Mouse (Mus musculus) urinary bladder, postnatal 36 days (tissue): ENCODE data around the gene Pla1a.
"Not testable (repeated sequence)": the region's sequence is repeated elsewhere in the genome, so short reads cannot be mapped to it uniquely, and the experiment has no call there.

Source experiments
- DNase-seq, 2 experiments: peaks; one replicate each; pipeline ENCODE4 v3.0.0; 2022; ENCODE audit warnings: low spot score in 2 of 2, mixed read lengths in 1 of 2

The Pla1a gene

GRCm38 (mm10) chr16:38432498-38433425 lies at the start of gene Pla1a:
Gene Pla1a, minus strand, starts transcription at chr16:38433145.
- DNase-seq = no peak

DNA sequence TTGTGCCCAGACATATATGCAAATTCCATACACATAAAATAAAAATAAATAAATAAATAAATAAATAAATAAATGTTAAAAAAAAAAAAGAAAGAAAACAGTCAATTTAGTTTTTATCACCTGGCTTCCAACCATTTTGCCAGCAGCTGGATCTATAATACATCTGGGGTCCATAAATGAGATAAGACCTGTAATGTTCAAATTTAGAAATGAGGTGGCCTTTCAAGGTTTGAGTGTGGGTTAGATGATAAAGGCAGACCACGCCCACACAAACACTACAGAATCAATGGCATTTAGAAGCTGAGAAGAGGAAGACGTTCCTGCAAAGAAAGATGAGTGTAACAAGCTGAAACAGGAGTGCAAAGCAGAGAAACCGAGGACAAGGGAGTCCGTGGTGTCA lies 48.4 kb upstream of the Pla1a start:
- DNase-seq = no peak

DNA sequence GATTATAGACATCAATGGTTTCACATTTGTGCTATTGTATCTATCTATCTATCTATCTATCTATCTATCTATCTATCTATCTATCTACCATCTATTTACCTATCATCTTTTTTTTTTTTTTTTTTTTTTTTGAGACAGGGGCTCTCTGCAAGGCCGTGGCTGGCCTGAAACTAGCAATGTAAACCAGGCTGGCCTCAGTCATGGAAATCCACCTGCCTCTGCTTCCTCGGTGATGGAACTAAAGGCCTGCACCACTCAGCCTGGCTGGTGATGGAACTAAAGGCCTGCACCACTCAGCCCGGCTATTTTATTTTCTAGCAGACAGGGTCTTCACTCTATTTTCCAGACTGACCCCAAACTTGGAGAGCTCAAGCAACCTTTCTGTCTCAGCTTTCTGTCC lies 45.4 kb upstream of the Pla1a start:
- DNase-seq = no peak

- DNase-seq = not testable (repeated sequence)
Measured at GRCm38 (mm10) chr16:38477241-38477608, 44.3 kb upstream of the Pla1a start.

DNA sequence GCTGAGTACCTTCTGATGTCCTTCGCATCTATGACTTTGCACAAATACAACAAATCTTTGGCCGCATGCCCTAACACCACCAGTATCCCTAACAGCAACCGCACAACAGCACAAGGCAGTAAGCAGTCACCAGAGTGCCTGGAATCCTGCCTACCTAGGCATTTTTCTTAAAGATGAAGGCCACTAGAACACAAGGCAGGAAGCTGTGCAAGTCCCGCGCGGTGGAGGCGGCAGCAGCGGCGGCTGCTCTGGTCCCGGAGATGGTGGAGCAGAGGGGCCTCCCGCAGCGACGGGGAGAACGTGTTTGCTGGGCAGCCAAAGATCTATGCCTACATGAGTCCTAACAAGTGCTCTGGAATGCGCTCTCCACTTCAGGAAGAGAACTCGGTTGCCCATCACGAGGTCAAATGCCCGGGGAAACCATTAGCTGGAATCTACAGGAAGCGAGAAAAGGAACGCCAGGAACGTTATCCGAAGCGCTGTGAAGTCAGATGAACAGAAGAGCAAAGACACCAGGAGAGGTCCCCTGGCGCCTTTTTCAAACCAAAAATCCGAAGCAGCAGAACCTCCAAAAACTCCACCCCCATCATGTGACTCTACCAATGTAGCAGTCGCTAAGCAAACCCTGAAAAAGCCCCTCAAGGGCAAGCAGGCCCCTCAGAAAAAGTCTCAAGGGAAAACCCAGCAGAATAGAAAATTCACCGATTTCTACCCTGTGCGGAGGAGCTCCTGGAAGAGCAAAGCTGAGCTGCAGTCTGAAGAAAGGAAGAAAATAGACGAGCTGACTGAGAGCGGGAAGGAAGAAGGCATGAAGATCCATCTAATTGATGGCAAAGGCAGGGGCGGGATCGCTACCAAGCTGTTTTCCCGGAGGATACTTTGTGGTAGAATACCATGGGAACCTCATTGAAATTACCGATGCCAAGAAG lies 43.6 kb upstream of the Pla1a start:
- DNase-seq = peak in 1 of 2 experiments; percentile 7

DNA sequence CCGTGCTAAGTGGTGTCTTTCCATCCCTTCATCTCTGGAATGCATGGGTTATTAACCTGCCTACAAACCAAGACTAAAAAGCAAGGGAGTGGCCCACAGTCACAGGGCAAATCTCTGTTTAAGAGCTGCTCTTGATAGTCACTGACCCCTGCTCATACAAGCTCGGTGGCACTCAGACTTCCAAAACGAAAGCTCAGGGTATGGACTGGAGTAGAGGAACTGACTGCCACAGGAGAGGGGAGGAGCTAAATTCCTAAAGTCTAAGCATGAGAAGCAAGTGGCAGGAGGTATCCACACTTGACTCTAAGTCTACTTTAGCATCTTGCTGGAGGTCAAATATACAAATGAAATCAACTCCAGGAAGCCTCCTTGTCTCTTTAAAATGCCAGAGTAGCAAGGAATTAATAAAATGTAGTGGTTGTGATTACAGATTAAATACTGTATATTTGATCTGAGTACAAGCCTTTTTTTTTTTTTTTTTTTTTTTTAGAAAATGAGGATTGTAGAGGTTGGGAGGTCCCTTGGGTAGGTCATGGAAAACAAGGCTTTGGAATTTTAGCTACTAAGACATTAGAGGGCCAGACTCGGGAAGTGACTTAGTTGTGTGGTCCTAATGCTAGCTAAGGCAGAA lies 42.9 kb upstream of the Pla1a start:
- no peak for DNase-seq

DNA sequence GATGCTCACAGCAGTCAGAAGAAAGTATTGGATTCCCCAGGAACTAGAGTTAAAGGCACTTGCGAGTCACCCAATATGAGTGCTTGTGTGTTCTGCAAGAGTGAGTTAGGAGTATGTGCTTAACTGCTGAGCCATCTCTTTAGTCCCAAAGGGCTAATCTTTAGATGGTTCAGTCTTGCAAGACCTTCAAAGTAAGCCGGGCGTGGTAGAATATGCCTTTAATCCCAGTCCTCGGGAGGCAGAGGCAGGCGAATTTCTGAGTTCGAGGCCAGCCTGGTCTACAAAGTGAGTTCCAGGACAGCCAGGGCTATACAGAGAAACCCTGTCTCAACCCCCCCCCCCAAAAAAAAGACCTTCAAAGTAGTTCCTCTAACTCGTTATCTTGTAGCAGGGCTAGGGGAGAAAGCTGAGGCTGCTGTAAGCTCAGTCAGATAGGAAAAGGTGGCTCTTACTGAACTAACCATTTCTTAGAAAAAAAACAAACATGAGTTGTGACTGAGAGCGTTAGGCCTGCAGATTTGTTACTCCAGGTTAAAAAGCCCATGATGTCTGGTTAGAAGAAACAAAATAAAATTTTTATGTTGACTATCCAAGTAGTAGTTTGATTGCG lies 41.8 kb upstream of the Pla1a start:
- no peak for DNase-seq

DNA sequence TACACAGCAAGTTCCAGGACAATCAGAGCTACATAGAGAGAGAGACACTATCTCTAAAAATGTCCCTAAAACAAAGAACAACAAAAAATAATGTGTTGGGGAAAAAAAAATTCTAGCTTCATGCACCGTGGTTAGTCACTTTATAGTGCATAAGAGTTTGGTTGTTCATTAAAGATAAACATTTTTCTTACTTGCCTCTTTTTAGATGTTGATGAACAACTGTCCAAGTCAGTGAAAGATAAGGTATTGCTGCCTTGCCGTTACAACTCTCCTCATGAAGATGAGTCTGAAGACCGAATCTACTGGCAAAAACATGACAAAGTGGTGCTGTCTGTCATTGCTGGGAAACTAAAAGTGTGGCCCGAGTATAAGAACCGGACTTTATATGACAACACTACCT lies 40.7 kb upstream of the Pla1a start:
- no peak for DNase-seq

DNA sequence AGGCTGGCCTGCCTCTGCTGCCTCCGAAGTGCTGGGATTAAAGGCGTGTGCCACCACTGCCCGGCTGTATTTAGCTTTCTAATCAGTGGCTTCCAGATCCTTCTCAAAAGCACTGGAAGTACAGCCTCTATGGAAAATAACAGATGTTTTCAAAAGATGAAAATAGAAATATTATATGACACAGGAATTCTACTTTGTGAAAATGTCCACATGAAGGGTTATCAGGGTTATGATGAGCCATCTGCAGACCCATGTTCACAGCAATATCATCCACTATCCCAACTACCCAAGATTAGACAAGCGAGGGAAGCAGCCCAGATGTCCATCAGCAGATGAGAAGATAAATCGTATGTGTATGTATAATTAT lies 39.5 kb upstream of the Pla1a start:
- DNase-seq = no peak

DNA sequence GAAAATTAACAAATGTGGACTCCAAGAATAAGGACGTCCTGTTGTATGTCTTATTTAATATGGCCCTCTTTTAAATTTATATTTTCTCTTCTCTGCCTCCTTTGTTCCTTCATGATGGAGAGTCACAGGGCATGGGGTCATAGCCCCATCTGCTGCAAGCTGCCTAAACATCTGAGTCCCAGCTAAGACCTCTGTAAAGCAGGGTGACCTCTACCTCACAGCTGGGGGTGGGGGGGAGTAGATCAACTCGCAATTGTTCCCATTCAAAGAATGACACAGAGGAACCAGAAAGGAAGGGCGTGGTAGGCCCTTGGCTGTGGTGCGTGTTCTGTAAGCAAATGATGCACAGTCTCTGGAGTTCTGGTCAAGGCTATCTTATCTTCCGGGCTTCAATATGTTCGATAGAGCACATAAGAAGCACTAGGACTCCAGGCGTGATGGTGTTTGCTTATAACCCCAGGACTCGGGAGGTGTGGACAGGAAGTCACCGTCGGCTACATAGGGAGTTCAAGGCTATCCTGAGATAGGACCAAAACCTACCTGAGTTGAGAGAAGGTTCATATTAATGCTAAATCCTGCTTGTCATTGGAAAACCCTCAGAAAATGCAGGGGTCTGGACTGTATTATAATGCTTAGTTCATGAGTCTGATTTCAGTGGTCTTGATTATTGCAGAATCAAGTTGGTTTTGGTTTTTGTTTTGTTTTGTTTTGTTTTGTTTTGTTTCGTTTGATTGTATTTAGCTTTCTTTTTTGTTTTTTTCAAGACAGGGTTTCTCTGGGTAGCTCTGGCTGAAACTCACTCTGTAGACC lies 39.0 kb upstream of the Pla1a start:
- DNase-seq = no peak

GRCm38 (mm10) chr16:38469437-38469836 lies 36.5 kb upstream of the Pla1a start:
- no peak for DNase-seq

- no peak for DNase-seq
Measured at GRCm38 (mm10) chr16:38468706-38469018, 35.7 kb upstream of the Pla1a start.

DNA sequence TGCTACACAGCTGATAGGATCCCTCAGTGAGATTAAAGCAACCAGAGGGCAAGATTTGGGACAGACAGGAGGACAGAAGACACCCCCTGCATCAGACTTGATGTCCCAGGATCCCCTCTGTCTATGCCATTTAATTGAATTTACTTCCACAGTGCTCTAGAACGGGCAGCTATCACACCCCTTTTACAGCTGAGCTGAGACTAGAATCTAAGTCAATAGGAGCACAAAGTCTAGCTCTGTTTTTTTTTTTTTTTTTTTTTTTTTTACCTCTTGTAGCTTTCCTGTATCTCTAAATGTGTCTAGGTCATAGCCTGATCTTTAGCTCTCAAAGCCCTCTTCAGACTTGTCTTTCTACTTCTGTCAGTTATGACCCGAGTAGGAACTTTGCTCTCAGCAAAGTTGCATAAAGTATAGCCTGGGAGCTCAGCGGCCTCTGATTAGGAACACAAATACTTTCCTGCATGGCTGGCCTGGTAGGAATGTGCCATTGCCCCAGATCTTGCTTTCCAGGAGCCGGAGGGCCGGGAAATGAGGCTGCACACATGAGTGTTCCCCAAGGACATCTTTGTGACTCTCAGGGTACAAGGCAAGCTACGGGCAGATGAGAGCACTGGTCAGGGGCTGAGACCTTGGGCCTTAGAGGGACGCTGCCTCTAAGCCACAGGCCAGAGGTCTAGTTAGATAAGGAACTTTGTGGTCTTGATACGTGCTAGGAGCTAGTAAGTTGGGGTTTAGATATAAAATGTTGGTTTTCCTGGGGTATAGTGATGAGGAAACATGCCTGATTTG lies 35.2 kb upstream of the Pla1a start:
- no peak for DNase-seq

- DNase-seq = no peak
Measured at GRCm38 (mm10) chr16:38467091-38467916, 34.4 kb upstream of the Pla1a start.

DNA sequence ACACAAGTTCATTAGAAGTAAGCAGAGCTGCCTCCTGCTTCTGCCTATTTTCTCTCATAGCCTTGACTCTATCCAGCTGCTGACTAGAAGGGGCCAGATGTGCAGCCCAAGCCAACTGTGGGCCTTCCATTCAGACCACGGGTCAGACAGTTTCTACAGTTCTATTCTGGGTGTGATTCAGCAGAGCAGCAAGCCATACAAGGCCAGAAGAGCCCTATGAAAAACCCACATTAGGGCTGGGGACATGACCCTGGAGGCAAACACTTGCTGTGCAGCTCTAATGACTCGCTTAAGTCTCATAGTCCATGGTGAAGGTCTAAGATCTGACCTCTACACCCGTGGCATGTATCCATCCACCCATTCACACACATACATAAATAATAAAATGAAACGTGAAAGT lies 33.1 kb upstream of the Pla1a start:
- no peak for DNase-seq

DNA sequence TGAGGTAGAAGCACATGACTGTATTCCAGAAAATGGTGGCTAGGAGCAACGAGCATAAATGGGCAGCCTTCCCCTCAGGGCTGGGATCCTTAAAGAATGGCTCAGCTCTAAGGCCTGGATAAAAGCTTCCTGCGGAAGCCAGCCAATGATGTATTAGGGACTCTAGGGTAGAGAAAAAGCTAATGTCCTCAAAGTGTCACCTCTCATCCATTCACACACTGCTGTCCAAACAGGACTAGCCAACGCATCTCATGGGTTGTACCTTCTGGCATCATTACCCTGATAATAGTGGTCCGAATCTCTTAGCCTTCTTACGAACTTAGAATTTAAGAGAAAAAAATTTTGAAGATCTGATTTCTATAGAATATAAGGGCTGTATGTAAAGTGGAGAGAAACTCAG lies 30.4 kb upstream of the Pla1a start:
- no peak for DNase-seq

GRCm38 (mm10) chr16:38462161-38462560 lies 29.2 kb upstream of the Pla1a start:
- no peak for DNase-seq

DNA sequence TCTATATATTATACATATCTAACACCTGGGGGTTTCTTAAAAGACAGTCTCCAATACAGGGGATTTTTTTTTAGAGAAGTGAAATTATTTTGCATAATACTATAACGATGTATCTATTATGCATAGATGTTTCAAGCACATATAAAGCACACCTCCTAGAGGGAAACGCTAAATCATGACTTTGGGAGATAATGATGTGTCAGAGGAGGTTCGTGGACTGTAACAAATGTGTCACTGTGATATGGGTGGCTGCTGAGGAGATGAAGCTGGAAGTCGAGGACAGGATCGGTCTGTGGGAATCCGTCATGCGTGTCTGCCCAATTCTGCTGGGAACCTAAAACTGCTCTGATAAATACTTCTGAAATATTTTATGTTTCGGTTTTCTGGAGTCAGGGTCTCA lies 28.8 kb upstream of the Pla1a start:
- no peak for DNase-seq

DNA sequence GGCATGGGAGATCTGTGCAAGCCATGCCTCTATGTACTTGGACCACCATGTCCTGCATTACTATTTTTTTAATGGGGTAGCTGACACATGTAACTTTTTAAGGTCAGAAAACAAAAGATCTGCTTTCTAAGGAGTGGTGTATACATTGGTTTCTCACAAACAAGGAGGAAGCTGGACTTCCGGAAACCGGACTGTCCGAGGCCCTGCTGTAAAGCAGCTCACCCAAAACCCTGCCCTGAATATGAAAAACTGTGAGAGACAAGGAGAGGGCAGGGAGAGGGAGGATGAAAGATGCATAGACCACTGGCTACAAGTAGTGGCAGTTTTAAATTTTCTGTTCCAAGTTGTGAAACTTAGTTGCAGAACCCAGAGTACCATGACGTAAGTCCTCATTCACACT lies 27.0 kb upstream of the Pla1a start:
- DNase-seq = no peak
